Mouse (Mus musculus) cerebellum, postnatal 4 days (tissue): ENCODE data around the gene Add3.

Experiments used
- DNase-seq, 2 experiments: peaks; one replicate each; pipeline ENCODE4 v3.0.0; 2022; ENCODE audit warnings: low spot score in 2 of 2, mixed read lengths in 1 of 2

The Add3 gene

GRCm38 (mm10) chr19:53130399-53131175, 9.7 kb upstream of the Add3 start:
- no peak for DNase-seq

- DNase-seq: no peak
Observed at GRCm38 (mm10) chr19:53132471-53132870, 7.8 kb upstream of the Add3 start.

GRCm38 (mm10) chr19:53136336-53137090, 3.7 kb upstream of the Add3 start:
- DNase-seq: no peak

GRCm38 (mm10) chr19:53137116-53137670, 3.0 kb upstream of the Add3 start:
- no peak for DNase-seq

GRCm38 (mm10) chr19:53140804-53141250, 584 bp downstream of the Add3 start:
- DNase-seq: no peak

GRCm38 (mm10) chr19:53141251-53142072, 1.2 kb downstream of the Add3 start:
- DNase-seq: peak in 1 of 2 experiments; percentile 20

- peak; percentile 97 to 99 for DNase-seq
Observed at GRCm38 (mm10) chr19:53142190-53143107, 2.2 kb downstream of the Add3 start.

GRCm38 (mm10) chr19:53143108-53143971, 3.1 kb downstream of the Add3 start:
- peak in 1 of 2 experiments; percentile 20 for DNase-seq

GRCm38 (mm10) chr19:53145075-53145474, 4.8 kb downstream of the Add3 start:
- DNase-seq: no peak

- no peak for DNase-seq
Observed at GRCm38 (mm10) chr19:53149381-53149780, 9.1 kb downstream of the Add3 start.

- no peak for DNase-seq
Observed at GRCm38 (mm10) chr19:53152451-53152850, 12.2 kb downstream of the Add3 start.

- DNase-seq: no peak
Observed at GRCm38 (mm10) chr19:53153096-53153495, 12.9 kb downstream of the Add3 start.

- DNase-seq: no peak
Observed at GRCm38 (mm10) chr19:53154156-53154555, 13.9 kb downstream of the Add3 start.

GRCm38 (mm10) chr19:53156361-53156760, 16.1 kb downstream of the Add3 start:
- DNase-seq: no peak

GRCm38 (mm10) chr19:53157176-53157575, 16.9 kb downstream of the Add3 start:
- DNase-seq: no peak

GRCm38 (mm10) chr19:53159351-53159750, 19.1 kb downstream of the Add3 start:
- no peak for DNase-seq

- DNase-seq: no peak
Observed at GRCm38 (mm10) chr19:53162927-53163326, 22.7 kb downstream of the Add3 start.

GRCm38 (mm10) chr19:53164645-53165044, 24.4 kb downstream of the Add3 start:
- no peak for DNase-seq
